Mouse (Mus musculus) hindbrain, postnatal 0 days (tissue): ENCODE measurements around the gene Ifna15. TPM values are rescaled to one million over a fixed set of nuclear protein-coding genes. Genes with fewer than 3 reads are reported as not detected.

Experiments
- ATAC-seq: fragments of 200-750 bp; cut with Nextera tagmentation; 2 replicates; pipeline ENCODE4 v1.8.0; 2017; ENCODE audit warnings: mild to moderate bottlenecking, moderate TSS enrichment, moderate library complexity
- DNase-seq: peaks from one replicate; pipeline ENCODE4 v3.0.0-alpha.2; 2015; ENCODE audit warnings: low spot score
- H3K27ac ChIP-seq: fragments of 300-500 bp; sonication (generic); 2 replicates; pipeline ENCODE4 v1.5.1; 2014; ENCODE audit warnings: mild to moderate bottlenecking
- H3K27me3 ChIP-seq: fragments of 300-500 bp; sonication (generic); 2 replicates; pipeline ENCODE4 v1.6.1; 2014; ENCODE audit warnings: low read length, mixed read lengths; ENCODE audit not compliant: insufficient read depth
- H3K36me3 ChIP-seq: fragments of 300-500 bp; sonication (generic); 2 replicates; pipeline ENCODE4 v1.6.1; 2014; ENCODE audit warnings: low read length, mixed read lengths; ENCODE audit not compliant: insufficient read depth
- H3K4me1 ChIP-seq: fragments of 300-500 bp; sonication (generic); 2 replicates; pipeline ENCODE4 v1.6.1; 2014; ENCODE audit warnings: antibody characterized with exemption, low read length, mixed read lengths; ENCODE audit not compliant: insufficient read depth
- H3K4me2 ChIP-seq: fragments of 300-500 bp; sonication (generic); 2 replicates; pipeline ENCODE4 v1.6.1; 2014; ENCODE audit warnings: low read depth, mild to moderate bottlenecking, low read length, moderate library complexity, mixed read lengths
- H3K4me3 ChIP-seq: fragments of 300-500 bp; sonication (generic); 2 replicates; pipeline ENCODE4 v1.5.1; 2014; ENCODE audit warnings: low read length
- H3K9ac ChIP-seq: fragments of 300-500 bp; sonication (generic); replicated peaks from 2 replicates; pipeline ENCODE4 v1.6.1; 2014; ENCODE audit warnings: mild to moderate bottlenecking, low read length, moderate library complexity, mixed read lengths
- H3K9me3 ChIP-seq: fragments of 300-500 bp; sonication (generic); 2 replicates; pipeline ENCODE4 v1.6.1; 2016; ENCODE audit warnings: low read length, mixed read lengths
- CTCF ChIP-seq: IDR thresholded peaks from 2 replicates; pipeline ENCODE4 v1.5.1; 2016; ENCODE audit warnings: antibody characterized with exemption, control low read depth, low read depth
- WGBS: fragments of 180-500 bp; shearing (Covaris S2); extraction: QIAGEN DNeasy Blood & Tissue Kit; methylation state at CpG from one replicate; pipeline ENCODE4 v1.1.7; 2014; 5-methylcytosine and 5-hydroxymethylcytosine counted together
- polyA plus RNA-seq: library from polyadenylated mRNA; unstranded; fragments of >200 nt; fragmentation: Nextera tagmentation; extraction: Ambion mirVana; gene quantifications from 2 replicates; pipeline ENCODE4 v1.2.1, GENCODE M21; 2015
- total RNA-seq: library from RNA; depleted of rRNA; stranded (reverse); fragments of >200 nt; gene quantifications from 2 replicates; pipeline ENCODE4 v1.2.3, GENCODE M21; 2014

The Ifna15 gene
- total and polyA plus RNA-seq, 2 experiments from 2014 or later, result not detected

DNA sequence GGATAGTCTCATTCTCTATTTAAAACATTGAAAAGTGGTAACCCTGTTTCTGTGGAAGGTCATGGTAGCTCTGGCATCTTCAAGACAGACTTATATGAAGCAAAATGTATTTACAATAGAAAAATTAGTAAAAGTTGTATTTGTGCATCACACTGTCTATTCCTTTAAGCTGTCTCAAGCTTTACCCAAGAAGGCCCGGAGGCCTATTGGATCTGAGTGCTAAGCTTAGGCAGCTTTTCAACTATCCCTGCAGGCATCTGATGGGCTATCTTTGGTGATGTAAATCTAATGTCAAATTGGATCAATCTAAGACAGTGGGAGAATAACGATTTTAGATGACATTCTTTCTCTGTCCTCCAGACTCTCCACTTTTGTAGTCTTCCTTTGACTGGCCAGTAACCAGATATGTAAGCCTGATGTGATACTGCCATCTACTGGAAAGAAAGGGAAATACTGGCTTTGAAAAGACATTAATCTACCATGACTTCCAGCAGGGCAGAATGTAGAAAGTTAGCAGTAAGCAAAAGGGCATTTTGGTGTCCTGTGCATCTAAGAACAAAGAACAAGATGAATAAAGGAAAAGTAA, 14.3 kb downstream of the Ifna15 start:
- Histone ChIP-seq H3K27me3 (no peaks in the 10 kb centered on the region; the same call in 1 of the 2 replicates), H3K4me3 (no peak overlapping the region), H3K36me3 (no peaks in the 10 kb centered on the region), H3K4me2 (no peak overlapping the region), H3K4me1 (no peaks in the 10 kb centered on the region), H3K9ac (no peak overlapping the region), H3K9me3 (no peaks in the 10 kb centered on the region), H3K27ac (no peak overlapping the region)
- DNase-seq (peak; percentile 87), ATAC-seq (peak; percentile 84)
- WGBS, result 38% methylated on average over 2 of the region's 2 CpGs
- peak; percentile 94 for TF ChIP-seq CTCF

DNA sequence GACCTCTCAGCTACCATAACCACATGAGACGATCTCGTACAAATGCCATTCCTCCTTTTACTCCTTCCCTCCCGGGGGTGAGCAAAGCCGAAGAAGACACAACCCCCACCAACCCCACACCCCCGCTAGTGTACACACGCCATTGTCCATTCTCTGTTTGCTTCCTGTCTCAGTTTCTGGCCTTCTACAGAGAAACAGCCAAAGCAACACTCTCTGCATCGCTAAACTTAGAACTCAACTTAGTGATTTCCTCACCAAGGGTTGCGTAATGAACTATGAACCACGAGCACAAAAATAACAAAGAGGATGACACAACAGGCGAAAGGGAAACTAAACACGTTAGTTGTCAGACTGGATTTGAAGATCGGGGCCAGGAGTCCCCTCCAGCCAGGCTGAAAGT, 20.7 kb downstream of the Ifna15 start:
- no peak overlapping the region for H3K4me3 ChIP-seq
- H3K4me1 ChIP-seq, result no peaks in the 10 kb centered on the region
- H3K27ac ChIP-seq, result no peak overlapping the region
- ATAC-seq (no peak), DNase-seq (no peak)
- H3K9me3 ChIP-seq, result no peaks in the 10 kb centered on the region
- H3K27me3 ChIP-seq, result no peaks in the 10 kb centered on the region
- TF ChIP-seq CTCF, result no peak
- no peak overlapping the region for H3K9ac ChIP-seq
- WGBS, result 76% methylated on average over 12 of the region's 12 CpGs
- H3K36me3 ChIP-seq, result no peaks in the 10 kb centered on the region
- no peak overlapping the region for H3K4me2 ChIP-seq

DNA sequence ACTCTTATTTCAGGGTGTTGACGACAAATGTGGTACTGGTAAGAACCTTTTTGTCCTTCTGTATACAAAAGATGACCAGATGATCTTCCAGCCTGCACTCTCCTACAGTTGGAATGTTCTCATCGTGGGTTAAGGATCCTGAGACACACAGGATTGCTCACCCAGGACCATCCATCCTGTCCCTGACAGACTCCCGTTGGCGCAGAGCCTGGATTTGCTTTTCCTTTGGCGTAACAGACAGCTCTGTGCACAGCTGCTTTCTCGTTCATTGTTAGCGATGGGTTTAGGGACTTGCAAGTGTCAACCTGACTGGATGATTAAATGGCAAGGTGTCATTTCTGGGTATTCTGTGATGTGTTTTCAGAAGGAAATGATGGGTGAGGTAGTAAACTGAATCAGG, 21.4 kb downstream of the Ifna15 start:
- 54% methylated on average over 7 of the region's 7 CpGs for WGBS
- Histone ChIP-seq H3K36me3 (no peaks in the 10 kb centered on the region), H3K27me3 (no peaks in the 10 kb centered on the region), H3K9ac (no peak overlapping the region), H3K4me2 (no peak overlapping the region), H3K4me1 (no peaks in the 10 kb centered on the region), H3K9me3 (no peaks in the 10 kb centered on the region), H3K4me3 (no peak overlapping the region), H3K27ac (no peak overlapping the region)
- peak; percentile 46 for DNase-seq
- no peak for ATAC-seq
- TF ChIP-seq CTCF, result no peak

DNA sequence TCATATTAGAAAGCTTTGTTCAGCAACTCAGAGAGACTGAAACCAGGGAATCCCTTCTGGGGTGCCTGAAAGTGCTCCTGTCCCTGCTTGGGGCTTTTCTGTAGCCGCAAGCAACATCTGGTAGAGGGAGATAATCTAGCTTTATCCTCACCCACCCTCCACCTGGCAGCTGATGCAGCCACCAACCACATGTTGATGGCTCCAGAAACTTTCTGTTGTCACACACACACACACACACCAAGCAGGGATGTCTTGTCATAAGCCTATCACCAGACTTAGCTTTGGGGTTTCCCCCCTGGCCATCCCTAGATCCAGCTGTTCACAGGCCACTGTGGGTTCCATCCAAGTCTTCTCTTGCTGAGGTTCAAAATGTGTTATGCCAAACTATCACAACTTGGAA, 22.3 kb downstream of the Ifna15 start:
- no peak for DNase-seq
- 50% methylated on average over 1 of the region's 1 CpGs for WGBS
- Histone ChIP-seq H3K4me1 (no peaks in the 10 kb centered on the region), H3K27ac (no peak overlapping the region), H3K36me3 (no peaks in the 10 kb centered on the region), H3K9me3 (no peaks in the 10 kb centered on the region), H3K9ac (no peak overlapping the region), H3K4me3 (no peak overlapping the region), H3K4me2 (no peak overlapping the region), H3K27me3 (no peaks in the 10 kb centered on the region)
- no peak for TF ChIP-seq CTCF
- ATAC-seq, result no peak

DNA sequence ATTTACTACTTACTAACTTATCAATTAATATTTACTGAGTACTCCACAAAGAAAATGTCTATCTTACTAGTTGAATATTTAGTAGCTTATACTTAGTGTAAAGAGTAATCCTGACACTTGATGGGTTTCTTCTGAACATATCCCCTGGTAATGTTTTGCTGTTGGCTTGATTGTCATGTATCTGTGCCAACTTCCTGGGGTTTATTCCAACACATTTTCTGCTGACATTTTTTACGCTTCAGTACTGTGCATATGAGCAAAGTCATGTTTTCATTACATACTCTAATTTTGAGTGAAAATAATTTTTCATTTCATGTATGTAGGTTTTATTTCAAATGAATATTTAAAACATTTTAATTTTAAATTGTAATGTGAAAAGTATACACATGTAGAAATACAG, 23.1 kb downstream of the Ifna15 start:
- H3K4me1 ChIP-seq, result no peaks in the 10 kb centered on the region
- H3K4me2 ChIP-seq, result no peak overlapping the region
- H3K9me3 ChIP-seq, result no peaks in the 10 kb centered on the region
- H3K9ac ChIP-seq, result no peak overlapping the region
- peak; percentile 45 for DNase-seq
- no peak overlapping the region for H3K27ac ChIP-seq
- WGBS, result 54% methylated on average over 1 of the region's 1 CpGs
- TF ChIP-seq CTCF, result no peak
- no peaks in the 10 kb centered on the region for H3K27me3 ChIP-seq
- no peak overlapping the region for H3K4me3 ChIP-seq
- H3K36me3 ChIP-seq, result no peaks in the 10 kb centered on the region
- ATAC-seq, result no peak

DNA sequence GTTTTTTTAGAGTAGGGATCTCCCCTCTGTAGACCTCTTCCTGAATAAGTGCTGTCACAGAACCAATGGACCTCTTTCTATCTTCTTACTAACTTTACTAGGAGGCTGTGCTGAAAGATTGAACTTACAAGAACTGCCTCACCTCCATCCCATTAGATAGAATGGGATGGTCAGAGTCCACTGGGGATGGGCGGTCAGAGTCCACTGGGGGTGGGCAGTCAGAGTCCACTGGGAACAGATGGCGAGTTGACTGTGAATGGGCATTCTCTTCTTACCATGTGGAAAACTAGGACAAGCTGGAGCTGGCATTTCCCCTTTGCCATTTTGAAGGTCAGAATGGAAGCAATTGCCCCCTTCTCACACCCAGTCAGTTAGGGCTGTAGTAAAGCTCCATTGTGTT, 24.5 kb downstream of the Ifna15 start:
- no peak for ATAC-seq

DNA sequence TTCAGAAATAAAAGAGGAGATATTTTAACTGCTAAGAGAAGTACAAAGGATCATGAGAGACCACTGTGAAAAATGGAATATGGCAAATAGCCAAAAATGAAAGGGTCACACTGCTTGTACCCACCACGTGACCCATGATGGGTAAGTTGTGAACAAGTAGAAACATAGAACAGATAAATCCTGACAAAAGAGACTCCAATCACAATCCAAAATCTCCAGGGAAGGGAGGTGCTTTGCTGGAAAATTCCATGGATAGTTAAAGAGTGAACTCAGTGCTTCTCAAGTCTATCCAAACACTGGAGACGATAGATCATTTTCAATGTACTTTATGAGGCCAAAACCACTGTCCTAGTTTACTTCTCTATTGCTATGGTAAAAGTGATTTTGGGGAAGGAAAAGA, 27.2 kb downstream of the Ifna15 start:
- 87% methylated on average over 2 of the region's 2 CpGs for WGBS
- H3K9me3 ChIP-seq, result no peaks in the 10 kb centered on the region

More for the DNA sequence above, 24.5 kb downstream of the Ifna15 start:
- no peak overlapping the region for H3K4me2 ChIP-seq
- no peak overlapping the region for H3K4me3 ChIP-seq
- no peaks in the 10 kb centered on the region for H3K9me3 ChIP-seq
- TF ChIP-seq CTCF, result no peak
- no peak for DNase-seq
- no peak overlapping the region for H3K27ac ChIP-seq
- H3K36me3 ChIP-seq, result no peaks in the 10 kb centered on the region
- 89% methylated on average over 2 of the region's 2 CpGs for WGBS
- H3K27me3 ChIP-seq, result no peaks in the 10 kb centered on the region
- no peaks in the 10 kb centered on the region for H3K4me1 ChIP-seq
- H3K9ac ChIP-seq, result no peak overlapping the region

More for the DNA sequence above, 27.2 kb downstream of the Ifna15 start:
- Histone ChIP-seq H3K9ac (no peak overlapping the region), H3K27me3 (no peaks in the 10 kb centered on the region), H3K4me3 (no peak overlapping the region), H3K36me3 (no peaks in the 10 kb centered on the region), H3K4me1 (no peaks in the 10 kb centered on the region), H3K27ac (no peak overlapping the region), H3K4me2 (no peak overlapping the region)
- no peak for TF ChIP-seq CTCF
- ATAC-seq (no peak), DNase-seq (no peak)
